Mouse (Mus musculus) midbrain, embryonic 16.5 days (tissue): ENCODE data around the gene Cfap97d2. TPM values are rescaled to one million over a fixed set of nuclear protein-coding genes. Genes with fewer than 3 reads are reported as not detected.

Experiments
- ATAC-seq: fragments of 200-750 bp; cut with Nextera tagmentation; 2 replicates; pipeline ENCODE4 v1.8.0; 2017; ENCODE audit warnings: moderate TSS enrichment
- H3K27ac ChIP-seq: fragments of 300-500 bp; sonication (generic); 2 replicates; pipeline ENCODE4 v1.5.1; 2014; ENCODE audit warnings: mild to moderate bottlenecking, low read length, mixed read lengths
- H3K27me3 ChIP-seq: fragments of 300-500 bp; sonication (generic); 2 replicates; pipeline ENCODE4 v1.6.1; 2014; ENCODE audit warnings: low read depth, low read length, mixed read lengths; ENCODE audit not compliant: control insufficient read depth, insufficient read depth
- H3K36me3 ChIP-seq: fragments of 300-500 bp; sonication (generic); 2 replicates; pipeline ENCODE4 v1.6.1; 2014; ENCODE audit warnings: mild to moderate bottlenecking, low read length, moderate library complexity, mixed read lengths; ENCODE audit not compliant: control insufficient read depth, insufficient read depth
- H3K4me1 ChIP-seq: fragments of 300-500 bp; sonication (generic); 2 replicates; pipeline ENCODE4 v1.6.1; 2014; ENCODE audit warnings: mild to moderate bottlenecking, low read length, mixed read lengths; ENCODE audit not compliant: control insufficient read depth, insufficient read depth
- H3K4me2 ChIP-seq: fragments of 300-500 bp; sonication (generic); 2 replicates; pipeline ENCODE4 v1.6.1; 2014; ENCODE audit warnings: mild to moderate bottlenecking, low read length, mixed read lengths
- H3K4me3 ChIP-seq: fragments of 300-500 bp; sonication (generic); 2 replicates; pipeline ENCODE4 v1.5.1; 2014; ENCODE audit warnings: low read depth, mild to moderate bottlenecking, low read length, moderate library complexity, mixed read lengths
- H3K9ac ChIP-seq: fragments of 300-500 bp; sonication (generic); 2 replicates; pipeline ENCODE4 v1.6.1; 2014; ENCODE audit warnings: low read depth, low read length, mixed read lengths
- H3K9me3 ChIP-seq: fragments of 300-500 bp; sonication (generic); replicated peaks from 2 replicates; pipeline ENCODE4 v1.6.1; 2014; ENCODE audit warnings: mild to moderate bottlenecking, low read length, mixed read lengths; ENCODE audit not compliant: control insufficient read depth, poor library complexity, severe bottlenecking
- WGBS: fragments of 180-500 bp; shearing (Covaris S2); extraction: QIAGEN DNeasy Blood & Tissue Kit; methylation state at CpG from one replicate; pipeline ENCODE4 v1.1.7; 2014; 5-methylcytosine and 5-hydroxymethylcytosine counted together
- polyA plus RNA-seq: library from polyadenylated mRNA; unstranded; fragments of >200 nt; fragmentation: Nextera tagmentation; extraction: Ambion mirVana; gene quantifications from 2 replicates; pipeline ENCODE4 v1.2.1, GENCODE M21; 2015

Cfap97d2 gene
- polyA plus RNA-seq, 1 experiment from 2014 or later: 1.4 TPM

DNA sequence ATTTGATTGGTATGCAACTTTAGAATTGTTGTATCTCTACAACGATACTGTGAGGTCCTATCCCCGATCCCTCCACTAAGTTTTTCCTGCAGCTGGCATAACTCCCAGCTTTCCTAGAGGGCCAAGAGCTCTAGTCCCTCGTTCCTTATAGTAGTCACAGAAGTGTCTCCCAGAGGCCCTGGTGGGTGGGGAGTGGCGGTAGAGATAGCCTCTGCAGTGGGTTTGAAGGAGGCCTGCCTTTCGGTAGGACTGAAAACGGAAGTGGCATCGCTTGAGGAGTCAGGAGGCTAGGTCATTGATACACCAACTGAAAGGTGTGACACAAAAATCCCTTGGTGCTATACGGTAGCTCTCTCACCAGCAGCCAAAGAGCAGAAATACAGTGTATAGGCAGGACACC is 27.5 kb upstream of the Cfap97d2 start:
- 38% methylated on average over 8 of the region's 8 CpGs for WGBS
- H3K27ac ChIP-seq: peak overlapping the region; percentile 3; the same call in 1 of the 2 replicates
- H3K4me3 ChIP-seq: peak overlapping the region; percentile 91; the same call in 1 of the 2 replicates
- H3K9me3 ChIP-seq: no peaks in the 10 kb centered on the region
- H3K36me3 ChIP-seq: no peaks in the 10 kb centered on the region
- peak overlapping the region; percentile 51 for H3K9ac ChIP-seq
- no peaks in the 10 kb centered on the region for H3K27me3 ChIP-seq
- H3K4me2 ChIP-seq: peak overlapping the region; percentile 82
- no peak for ATAC-seq
- H3K4me1 ChIP-seq: peaks cover 26% of the 10 kb centered on the region

- H3K27me3 ChIP-seq: no peaks in the 10 kb centered on the region
- no peaks in the 10 kb centered on the region for H3K9me3 ChIP-seq
- 80% methylated on average over 7 of the region's 7 CpGs for WGBS
- no peaks in the 10 kb centered on the region for H3K36me3 ChIP-seq
- H3K4me1 ChIP-seq: no peaks in the 10 kb centered on the region
- H3K27ac ChIP-seq: no peak overlapping the region
- H3K9ac ChIP-seq: no peak overlapping the region
- no peak for ATAC-seq
- no peak overlapping the region for H3K4me2 ChIP-seq
- no peak overlapping the region for H3K4me3 ChIP-seq
Measured at GRCm38 (mm10) chr8:13684131-13684530, 21.6 kb upstream of the Cfap97d2 start.

- no peak for ATAC-seq
- Histone ChIP-seq H3K9me3 (no peaks in the 10 kb centered on the region), H3K4me3 (no peak overlapping the region), H3K36me3 (no peaks in the 10 kb centered on the region), H3K4me1 (no peaks in the 10 kb centered on the region), H3K27ac (no peak overlapping the region), H3K9ac (no peak overlapping the region), H3K27me3 (no peaks in the 10 kb centered on the region), H3K4me2 (no peak overlapping the region)
- 90% methylated on average over 16 of the region's 16 CpGs for WGBS
Measured at GRCm38 (mm10) chr8:13685674-13686314, 19.9 kb upstream of the Cfap97d2 start.

GRCm38 (mm10) chr8:13686426-13686825 is 19.3 kb upstream of the Cfap97d2 start:
- Histone ChIP-seq H3K9me3 (no peaks in the 10 kb centered on the region), H3K4me1 (no peaks in the 10 kb centered on the region), H3K27me3 (no peaks in the 10 kb centered on the region), H3K4me3 (no peak overlapping the region), H3K9ac (no peak overlapping the region), H3K4me2 (no peak overlapping the region), H3K27ac (no peak overlapping the region), H3K36me3 (no peaks in the 10 kb centered on the region)
- no peak for ATAC-seq
- WGBS: 73% methylated on average over 7 of the region's 7 CpGs

DNA sequence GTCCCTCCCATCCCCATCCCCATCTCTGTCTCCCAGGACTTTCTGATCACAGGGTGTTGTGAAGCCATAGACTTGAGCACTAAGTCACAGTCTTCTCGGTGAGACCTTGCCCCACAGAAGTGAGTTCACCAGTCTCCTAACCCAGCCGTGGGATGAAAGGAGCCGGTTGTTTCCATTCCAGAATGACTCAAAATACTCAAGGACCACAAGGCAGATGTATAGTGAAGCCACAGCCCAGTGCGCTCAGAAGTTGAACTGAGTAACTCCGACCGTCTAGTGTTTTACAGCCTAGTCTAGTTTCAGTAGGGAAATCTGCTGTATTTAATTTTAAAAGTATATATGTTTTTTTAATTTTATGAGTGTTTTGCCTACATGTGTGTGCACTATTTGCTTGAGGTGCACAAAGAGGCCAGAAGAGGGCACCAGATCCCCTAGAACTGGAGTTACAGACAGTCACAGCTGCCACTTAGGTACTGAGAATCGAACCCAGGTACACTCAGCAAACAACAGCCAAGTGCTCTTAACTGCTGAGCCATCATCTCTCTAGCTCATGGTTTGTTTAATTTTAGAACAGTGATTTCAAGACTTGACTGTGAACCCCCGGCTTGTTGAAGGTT is 18.5 kb upstream of the Cfap97d2 start:
- no peaks in the 10 kb centered on the region for H3K27me3 ChIP-seq
- no peaks in the 10 kb centered on the region for H3K36me3 ChIP-seq
- no peaks in the 10 kb centered on the region for H3K9me3 ChIP-seq
- 0 out of 2 replicates have a peak, but pooled peaks cover under 1% of the 10 kb centered on the region for H3K4me1 ChIP-seq
- no peak overlapping the region for H3K4me3 ChIP-seq
- ATAC-seq: no peak
- H3K27ac ChIP-seq: no peak overlapping the region
- no peak overlapping the region for H3K4me2 ChIP-seq
- 95% methylated on average over 8 of the region's 8 CpGs for WGBS
- no peak overlapping the region for H3K9ac ChIP-seq

DNA sequence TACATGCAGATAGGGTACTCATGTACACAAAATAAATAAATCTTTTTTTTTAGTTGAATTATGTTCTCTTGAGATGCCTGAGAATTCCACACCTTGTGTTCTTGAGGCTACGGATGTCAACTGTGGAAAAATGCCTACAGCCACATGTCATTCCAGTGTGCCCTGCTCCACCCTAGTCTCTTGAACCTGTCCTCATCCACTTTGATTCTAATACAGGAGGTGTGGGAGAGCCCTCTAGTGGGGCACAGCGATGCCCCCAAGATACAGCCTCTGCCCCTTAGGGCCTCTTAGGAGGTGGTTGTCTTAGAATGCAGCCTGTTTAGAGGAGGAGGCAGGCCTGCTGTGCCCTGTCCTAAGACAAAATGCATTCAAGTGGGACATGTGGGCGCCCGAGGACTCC is 17.7 kb upstream of the Cfap97d2 start:
- no peak overlapping the region for H3K27ac ChIP-seq
- no peak overlapping the region for H3K4me3 ChIP-seq
- H3K9ac ChIP-seq: no peak overlapping the region
- no peak for ATAC-seq
- no peaks in the 10 kb centered on the region for H3K9me3 ChIP-seq
- WGBS: 75% methylated on average over 4 of the region's 4 CpGs
- H3K36me3 ChIP-seq: no peaks in the 10 kb centered on the region
- 0 out of 2 replicates have a peak, but pooled peaks cover 2% of the 10 kb centered on the region for H3K4me1 ChIP-seq
- H3K27me3 ChIP-seq: no peaks in the 10 kb centered on the region
- no peak overlapping the region for H3K4me2 ChIP-seq

GRCm38 (mm10) chr8:13688461-13688860 is 17.2 kb upstream of the Cfap97d2 start:
- ATAC-seq: no peak
- Histone ChIP-seq H3K27me3 (no peaks in the 10 kb centered on the region), H3K36me3 (no peaks in the 10 kb centered on the region), H3K9me3 (no peaks in the 10 kb centered on the region), H3K4me3 (no peak overlapping the region), H3K9ac (no peak overlapping the region), H3K4me2 (no peak overlapping the region), H3K27ac (no peak overlapping the region), H3K4me1 (0 out of 2 replicates have a peak, but pooled peaks cover 2% of the 10 kb centered on the region)
- WGBS: 61% methylated on average over 6 of the region's 6 CpGs

DNA sequence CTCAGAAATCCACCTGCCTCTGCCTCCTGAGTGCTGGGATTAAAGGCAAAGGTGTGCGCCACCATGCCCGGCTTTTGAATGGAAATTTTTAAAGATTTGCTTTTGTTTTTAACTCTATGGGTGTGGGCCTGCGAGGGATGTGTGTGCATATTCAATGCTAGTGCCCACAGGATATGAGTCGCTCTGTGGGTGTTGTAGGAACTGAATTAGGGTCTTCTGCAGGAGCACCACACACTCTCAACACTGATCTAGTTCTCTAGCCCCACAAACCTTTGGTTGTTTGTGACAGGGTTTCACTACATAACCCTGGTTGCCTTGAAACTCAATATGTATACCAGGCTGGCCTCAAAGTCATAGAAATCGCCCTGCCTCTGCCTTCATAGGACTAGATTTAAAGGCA is 16.4 kb upstream of the Cfap97d2 start:
- no peak overlapping the region for H3K4me3 ChIP-seq
- no peak for ATAC-seq
- H3K4me1 ChIP-seq: 0 out of 2 replicates have a peak, but pooled peaks cover 2% of the 10 kb centered on the region
- H3K9me3 ChIP-seq: no peaks in the 10 kb centered on the region
- H3K9ac ChIP-seq: no peak overlapping the region
- H3K27me3 ChIP-seq: no peaks in the 10 kb centered on the region
- no peak overlapping the region for H3K27ac ChIP-seq
- no peaks in the 10 kb centered on the region for H3K36me3 ChIP-seq
- WGBS: 88% methylated on average over 5 of the region's 5 CpGs
- H3K4me2 ChIP-seq: no peak overlapping the region

GRCm38 (mm10) chr8:13692302-13693066 is 13.2 kb upstream of the Cfap97d2 start:
- Histone ChIP-seq H3K4me3 (no peak overlapping the region), H3K4me2 (no peak overlapping the region), H3K36me3 (no peaks in the 10 kb centered on the region), H3K4me1 (0 out of 2 replicates have a peak, but pooled peaks cover 2% of the 10 kb centered on the region), H3K9me3 (no peaks in the 10 kb centered on the region), H3K27ac (no peak overlapping the region), H3K9ac (no peak overlapping the region), H3K27me3 (no peaks in the 10 kb centered on the region)
- no peak for ATAC-seq
- 36% methylated on average over 10 of the region's 10 CpGs for WGBS
